Mouse (Mus musculus) CH12.LX (cell line): Measurements from ENCODE around the gene Cldn14. TPM values are rescaled to one million over a fixed set of nuclear protein-coding genes. Genes with fewer than 3 reads are reported as not detected.

Experiments
- DNase-seq: peaks from one replicate; pipeline ENCODE4 v3.0.0-alpha.2; 2013; ENCODE audit errors: extremely low read depth
- H3K27ac ChIP-seq: 2 replicates; pipeline ENCODE4 v1.5.1; 2012; ENCODE audit warnings: low read depth, mild to moderate bottlenecking, control low read depth, moderate library complexity; ENCODE audit not compliant: insufficient read depth
- H3K27me3 ChIP-seq: replicated peaks from 2 replicates; pipeline ENCODE3; 2012; ENCODE audit warnings: inconsistent platforms
- H3K36me3 ChIP-seq, 2 experiments: replicated peaks in 1 of 2; 2 replicates each; pipeline versions ENCODE3 to v1.6.1; 2012; ENCODE audit warnings: inconsistent platforms in 1 of 2, low read length in 1 of 2, mild to moderate bottlenecking in 1 of 2, mixed read lengths in 1 of 2, moderate library complexity in 1 of 2; ENCODE audit not compliant: control insufficient read depth in 1 of 2, insufficient read depth in 1 of 2
- H3K4me1 ChIP-seq, 2 experiments: 2 replicates each; pipeline ENCODE4 v1.6.1; 2012; ENCODE audit warnings: inconsistent platforms in 1 of 2, moderate library complexity in 1 of 2; ENCODE audit not compliant: insufficient read depth in 2 of 2, control insufficient read depth in 1 of 2
- H3K4me2 ChIP-seq: 2 replicates; pipeline ENCODE4 v1.6.1; 2012; ENCODE audit warnings: low read depth, mild to moderate bottlenecking, control low read depth; ENCODE audit not compliant: poor library complexity, insufficient read depth, severe bottlenecking
- H3K4me3 ChIP-seq, 3 experiments: fragments of 150-350 bp in 1 of 3; sonication (generic) in 1 of 3; replicated peaks in 1 of 3; 2 replicates each; pipeline versions ENCODE3 to v1.5.1; 2011 to 2012; ENCODE audit warnings: low read depth in 2 of 3, low read length in 2 of 3, mild to moderate bottlenecking in 2 of 3, moderate library complexity in 2 of 3, control low read depth in 1 of 3, improper control_type of control experiment in 1 of 3, inconsistent platforms in 1 of 3, mixed read lengths in 1 of 3; ENCODE audit not compliant: poor library complexity in 1 of 3
- H3K79me2 ChIP-seq: replicated peaks from 2 replicates; pipeline ENCODE4 v1.6.1; 2012; ENCODE audit warnings: mild to moderate bottlenecking, moderate library complexity; ENCODE audit not compliant: control insufficient read depth, poor library complexity, insufficient read depth, severe bottlenecking; ENCODE audit errors: extremely low read depth
- H3K9ac ChIP-seq: 2 replicates; pipeline ENCODE4 v1.6.1; 2012; ENCODE audit warnings: low read depth, mild to moderate bottlenecking, control low read depth, moderate library complexity; ENCODE audit not compliant: insufficient read depth
- H3K9me3 ChIP-seq: replicated peaks from 2 replicates; pipeline ENCODE3; 2012; ENCODE audit warnings: low read length, inconsistent platforms, mixed read lengths
- BHLHE40 ChIP-seq: IDR thresholded peaks from 2 replicates; pipeline ENCODE4 v1.6.1; 2011; ENCODE audit warnings: mild to moderate bottlenecking, low read depth, low read length, improper control_type of control experiment
- CHD1 ChIP-seq: IDR thresholded peaks from 2 replicates; pipeline ENCODE4 v1.6.1; 2012; ENCODE audit warnings: low read depth, low read length, improper control_type of control experiment, inconsistent platforms
- CHD2 ChIP-seq: IDR thresholded peaks from 2 replicates; pipeline ENCODE4 v1.6.1; 2011; ENCODE audit warnings: low read length, improper control_type of control experiment
- CTCF ChIP-seq, 2 experiments: IDR thresholded peaks in 1 of 2; conservative IDR thresholded peaks in 1 of 2; 2 replicates each; pipeline ENCODE4 v1.5.1; 2011 to 2012; ENCODE audit warnings: low read depth in 2 of 2, low read length in 2 of 2, improper control_type of control experiment in 1 of 2, inconsistent platforms in 1 of 2, mild to moderate bottlenecking in 1 of 2, moderate library complexity in 1 of 2
- E2F4 ChIP-seq: IDR thresholded peaks from 2 replicates; pipeline ENCODE4 v1.6.1; 2011; ENCODE audit warnings: low read depth, low read length, improper control_type of control experiment; ENCODE audit not compliant: insufficient replicate concordance
- ELF1 ChIP-seq: IDR thresholded peaks from 2 replicates; pipeline ENCODE4 v1.6.1; 2014; ENCODE audit warnings: low read depth, mild to moderate bottlenecking, inconsistent platforms, low read length, improper control_type of control experiment
- EP300 ChIP-seq: IDR thresholded peaks from 2 replicates; pipeline ENCODE4 v1.6.1; 2011; ENCODE audit warnings: low read length, improper control_type of control experiment
- ETS1 ChIP-seq: conservative IDR thresholded peaks from 2 replicates; pipeline ENCODE4 v1.6.1; 2012; ENCODE audit warnings: low read depth, mild to moderate bottlenecking, inconsistent platforms, low read length, improper control_type of control experiment, moderate library complexity
- GABPA ChIP-seq: IDR thresholded peaks from 2 replicates; pipeline ENCODE4 v1.6.1; 2012; ENCODE audit warnings: low read depth, low read length, improper control_type of control experiment, inconsistent platforms; ENCODE audit not compliant: insufficient replicate concordance
- HCFC1 ChIP-seq: IDR thresholded peaks from 2 replicates; pipeline ENCODE4 v1.6.1; 2012; ENCODE audit warnings: low read depth, mild to moderate bottlenecking, inconsistent platforms, low read length, improper control_type of control experiment
- IRF4 ChIP-seq: IDR thresholded peaks from 2 replicates; pipeline ENCODE4 v1.6.1; 2014; ENCODE audit warnings: low read depth, mild to moderate bottlenecking, inconsistent platforms, low read length, improper control_type of control experiment
- JUN ChIP-seq: IDR thresholded peaks from 2 replicates; pipeline ENCODE4 v1.6.1; 2011; ENCODE audit warnings: low read depth, mild to moderate bottlenecking, low read length, improper control_type of control experiment, moderate library complexity; ENCODE audit not compliant: insufficient read depth
- JUND ChIP-seq: conservative IDR thresholded peaks from 2 replicates; pipeline ENCODE4 v1.6.1; 2011; ENCODE audit warnings: low read depth, low read length, improper control_type of control experiment
- KAT2A ChIP-seq: IDR thresholded peaks from 2 replicates; pipeline ENCODE4 v1.6.1; 2012; ENCODE audit warnings: low read length, improper control_type of control experiment, inconsistent platforms; ENCODE audit not compliant: insufficient replicate concordance
- MAFK ChIP-seq: IDR thresholded peaks from 2 replicates; pipeline ENCODE4 v1.6.1; 2011; ENCODE audit warnings: low read length, improper control_type of control experiment; ENCODE audit not compliant: insufficient replicate concordance
- MAX ChIP-seq: IDR thresholded peaks from 2 replicates; pipeline ENCODE4 v1.6.1; 2011; ENCODE audit warnings: low read length, improper control_type of control experiment
- MAZ ChIP-seq: IDR thresholded peaks from 2 replicates; pipeline ENCODE4 v1.6.1; 2012; ENCODE audit warnings: low read depth, mild to moderate bottlenecking, inconsistent platforms, low read length, improper control_type of control experiment, moderate library complexity
- MEF2A ChIP-seq: IDR thresholded peaks from 2 replicates; pipeline ENCODE4 v1.6.1; 2014; ENCODE audit warnings: low read depth, mild to moderate bottlenecking, inconsistent platforms, low read length, improper control_type of control experiment, borderline replicate concordance
- MXI1 ChIP-seq: IDR thresholded peaks from 2 replicates; pipeline ENCODE4 v1.6.1; 2011; ENCODE audit warnings: mild to moderate bottlenecking, low read depth, low read length, improper control_type of control experiment
- MYC ChIP-seq: IDR thresholded peaks from 2 replicates; pipeline ENCODE4 v1.6.1; 2011; ENCODE audit warnings: low read depth, mild to moderate bottlenecking, improper control_type of control experiment, low read length
- NELFE ChIP-seq: IDR thresholded peaks from 2 replicates; pipeline ENCODE4 v1.6.1; 2011; ENCODE audit warnings: low read depth, low read length, improper control_type of control experiment
- NRF1 ChIP-seq: IDR thresholded peaks from 2 replicates; pipeline ENCODE4 v1.6.1; 2014; ENCODE audit warnings: low read depth, mild to moderate bottlenecking, inconsistent platforms, low read length, improper control_type of control experiment, moderate library complexity
- PAX5 ChIP-seq: IDR thresholded peaks from 2 replicates; pipeline ENCODE4 v1.6.1; 2012; ENCODE audit warnings: low read length, inconsistent platforms, mixed read lengths
- POLR2A ChIP-seq: IDR thresholded peaks from 2 replicates; pipeline ENCODE4 v1.6.1; 2011; ENCODE audit warnings: low read depth, mild to moderate bottlenecking, improper control_type of control experiment, low read length
- POLR2AphosphoS2 ChIP-seq: IDR thresholded peaks from 2 replicates; pipeline ENCODE4 v1.6.1; 2011; ENCODE audit warnings: low read depth, low read length, improper control_type of control experiment
- RAD21 ChIP-seq: IDR thresholded peaks from 2 replicates; pipeline ENCODE4 v1.6.1; 2011; ENCODE audit warnings: low read depth, mild to moderate bottlenecking, low read length, improper control_type of control experiment, moderate library complexity
- RCOR1 ChIP-seq: conservative IDR thresholded peaks from 2 replicates; pipeline ENCODE4 v1.6.1; 2012; ENCODE audit warnings: low read depth, mild to moderate bottlenecking, inconsistent platforms, low read length, improper control_type of control experiment
- SIN3A ChIP-seq: IDR thresholded peaks from 2 replicates; pipeline ENCODE4 v1.6.1; 2012; ENCODE audit warnings: low read length, improper control_type of control experiment, inconsistent platforms
- SMC3 ChIP-seq: IDR thresholded peaks from 2 replicates; pipeline ENCODE4 v1.6.1; 2011; ENCODE audit warnings: low read depth, low read length, improper control_type of control experiment
- TBP ChIP-seq: conservative IDR thresholded peaks from 2 replicates; pipeline ENCODE4 v1.6.1; 2011; ENCODE audit warnings: low read depth, low read length, improper control_type of control experiment
- TCF12 ChIP-seq: IDR thresholded peaks from 2 replicates; pipeline ENCODE4 v1.6.1; 2014; ENCODE audit warnings: low read depth, mild to moderate bottlenecking, inconsistent platforms, low read length, improper control_type of control experiment
- UBTF ChIP-seq: IDR thresholded peaks from 2 replicates; pipeline ENCODE4 v1.6.1; 2012; ENCODE audit warnings: low read depth, mild to moderate bottlenecking, inconsistent platforms, low read length, improper control_type of control experiment, moderate library complexity
- USF1 ChIP-seq: IDR thresholded peaks from 2 replicates; pipeline ENCODE4 v1.6.1; 2014; ENCODE audit warnings: low read depth, mild to moderate bottlenecking, inconsistent platforms, low read length, improper control_type of control experiment
- ZC3H11A ChIP-seq: IDR thresholded peaks from 2 replicates; pipeline ENCODE4 v1.6.1; 2012; ENCODE audit warnings: low read depth, mild to moderate bottlenecking, inconsistent platforms, low read length, improper control_type of control experiment
- ZKSCAN1 ChIP-seq: IDR thresholded peaks from 2 replicates; pipeline ENCODE4 v1.6.1; 2012; ENCODE audit warnings: low read depth, inconsistent platforms, low read length, improper control_type of control experiment, borderline replicate concordance
- ZMIZ1 ChIP-seq: IDR thresholded peaks from 2 replicates; pipeline ENCODE4 v1.6.1; 2012; ENCODE audit warnings: low read depth, mild to moderate bottlenecking, inconsistent platforms, low read length, improper control_type of control experiment
- ZNF384 ChIP-seq: IDR thresholded peaks from 2 replicates; pipeline ENCODE4 v1.6.1; 2012; ENCODE audit warnings: low read depth, low read length, improper control_type of control experiment, inconsistent platforms
- dilution Hi-C: fragments of 300-500 bp; cut with MboI; formaldehyde crosslinking; loops from 2 replicates; pipeline ENCODE4 v1.14.3; 2020; ENCODE audit warnings: low sequenced_read_pairs; ENCODE audit not compliant: extremely low pct_unique_long_range_greater_than_20kb, extremely low pct_ligation_motif_present
- in situ Hi-C: fragments of 300-500 bp; cut with MboI; formaldehyde crosslinking; loops from 3 replicates; pipeline ENCODE4 v1.14.3; 2019; ENCODE audit warnings: low sequenced_read_pairs, low pct_ligation_motif_present, low pct_unique_long_range_greater_than_20kb, mixed read lengths
- polyA plus RNA-seq: library from polyadenylated mRNA; unstranded; fragments of >175 nt; gene quantifications from 2 replicates; pipeline ENCODE4 v1.2.1, GENCODE M21; 2012; ENCODE audit warnings: low read depth; ENCODE audit not compliant: insufficient read length
- total RNA-seq, 2 experiments: library from RNA; depleted of rRNA; stranded (reverse); fragments of 300-350 nt in 1 of 2; fragments of >200 nt in 1 of 2; gene quantifications; 2 replicates each; pipeline ENCODE4 v1.2.3; 2012 to 2014

Gene Cldn14
- total and polyA plus RNA-seq, 3 experiments, result 0.15 to 0.25 (median 0.21) TPM

DNA sequence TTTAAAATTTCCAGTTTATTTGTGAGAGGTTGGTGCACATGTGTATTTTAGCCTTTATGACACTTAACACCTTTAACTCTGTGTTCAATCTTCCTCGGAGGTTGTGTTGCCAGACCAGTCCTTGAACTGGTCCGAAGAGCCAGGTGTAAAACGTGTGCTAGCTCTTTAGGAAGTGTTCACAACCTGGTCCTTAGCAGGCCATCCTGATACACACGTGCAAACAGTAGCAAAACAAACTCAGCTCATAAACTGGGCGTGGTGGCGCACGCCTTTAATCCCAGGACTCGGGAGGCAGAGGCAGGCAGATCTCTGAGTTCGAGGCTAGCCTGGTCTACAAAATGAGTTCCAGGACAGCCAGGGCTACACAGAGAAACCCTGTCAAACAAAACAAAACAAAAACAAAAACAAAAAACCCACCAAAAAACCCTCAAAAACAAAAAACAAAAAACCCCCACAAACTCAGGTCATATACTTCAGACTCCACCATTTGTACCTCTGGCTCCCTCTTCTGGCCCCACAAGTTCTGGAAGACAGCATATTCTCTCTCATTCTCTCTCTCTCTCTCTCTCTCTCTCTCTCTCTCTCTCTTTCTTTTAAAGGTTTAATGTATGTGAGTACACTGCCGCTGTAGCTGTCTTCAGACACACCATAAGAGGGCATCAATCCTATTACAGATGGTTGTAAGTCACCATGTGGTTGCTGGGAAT lies 65.7 kb downstream of the Cldn14 start:
- Histone ChIP-seq H3K4me2 (peak overlapping the region; percentile 44; the same call in 1 of the 2 replicates), H3K27ac (peak overlapping the region; percentile 90), H3K9ac (peak overlapping the region; percentile 39; the same call in 1 of the 2 replicates), H3K4me1 (peaks cover 22 to 62% of the 10 kb centered on the region in 2 experiments), H3K9me3 (no peaks in the 10 kb centered on the region), H3K79me2 (no peaks in the 10 kb centered on the region), H3K4me3 (no peak overlapping the region), H3K36me3 (no peaks in the 10 kb centered on the region), H3K27me3 (no peaks in the 10 kb centered on the region)
- dilution Hi-C loops (no loop called here), in situ Hi-C loops (loop anchor here (5.0 to 10.0 kb wide), 2 partner anchors 69 to 322 kb away; no protein-coding TSS in a partner anchor)
- no peak for DNase-seq
- TF ChIP-seq ZNF384 (0 out of 2 replicates have a peak, but pooled peaks have one; percentile 21), MAFK (no peak), E2F4 (0 out of 2 replicates have a peak, but pooled peaks have one; percentile 38), PAX5 (no peak), GABPA (no peak), RCOR1 (0 out of 2 replicates have a peak, but pooled peaks have one; percentile 47), ZKSCAN1 (no peak; the same call in 1 of the 2 replicates), RAD21 (peak; percentile 67), HCFC1 (no peak), MEF2A (no peak), KAT2A (0 out of 2 replicates have a peak, but pooled peaks have one; percentile 26), MAZ (0 out of 2 replicates have a peak, but pooled peaks have one; percentile 39), MYC (0 out of 2 replicates have a peak, but pooled peaks have one; percentile 59), SMC3 (peak; percentile 84), POLR2AphosphoS2 (no peak), EP300 (0 out of 2 replicates have a peak, but pooled peaks have one; percentile 29), NRF1 (no peak), ZC3H11A (peak; percentile 46; the same call in 1 of the 2 replicates), MXI1 (0 out of 2 replicates have a peak, but pooled peaks have one; percentile 22), USF1 (no peak), JUN (no peak), UBTF (no peak), JUND (peak; percentile 64), POLR2A (no peak; the same call in 1 of the 2 replicates), TBP (no peak), CHD1 (0 out of 2 replicates have a peak, but pooled peaks have one; percentile 44), SIN3A (peak; percentile 64; the same call in 1 of the 2 replicates), ETS1 (0 out of 2 replicates have a peak, but pooled peaks have one; percentile 13), IRF4 (0 out of 2 replicates have a peak, but pooled peaks have one; percentile 22), NELFE (0 out of 2 replicates have a peak, but pooled peaks have one; percentile 17), MAX (peak; percentile 49), ELF1 (peak; percentile 32; the same call in 1 of the 2 replicates), BHLHE40 (peak; percentile 47), CTCF (conservative IDR thresholded peaks at IDR 0.05 in 1 of 2, IDR thresholded peaks at IDR 0.05 in 1 of 2; ENCODE audit: low read depth in 2 of 2, low read length in 2 of 2) (peak in 1 of 2 experiments; percentile 84; a peak in 3 of 4 replicates), CHD2 (0 out of 2 replicates have a peak, but pooled peaks have one; percentile 38), ZMIZ1 (no peak), TCF12 (no peak)
